Mouse (Mus musculus): ENCODE results near the gene Zfp810. TPM values are rescaled to one million over a fixed set of nuclear protein-coding genes. Genes with fewer than 3 reads are reported as not detected.

Zfp810 gene
- polyA plus RNA-seq, 1 experiment: not detected

GRCm38 (mm10) chr9:22230556-22230955 lies 76.9 kb downstream of the Zfp810 start:
- no peak overlapping the region for H3K27ac ChIP-seq (ENCODE audit: insufficient read depth, low read depth, low read length)
- TF ChIP-seq CTCF (IDR thresholded peaks at IDR 0.05; ENCODE audit: insufficient read depth, low read depth, low read length): no peak
- TF ChIP-seq POLR2A (IDR thresholded peaks at IDR 0.05; ENCODE audit: insufficient read depth, low read depth, low read length): no peak

GRCm38 (mm10) chr9:22230061-22230460 lies 77.4 kb downstream of the Zfp810 start:
- Histone ChIP-seq H3K27ac (ENCODE audit: insufficient read depth, low read depth, low read length) (no peak overlapping the region), H3K4me1 (ENCODE audit: control insufficient read depth, insufficient read depth, low read length) (no peaks in the 10 kb centered on the region), H3K4me3 (ENCODE audit: insufficient read depth, low read depth, low read length) (no peak overlapping the region)
- TF ChIP-seq POLR2A (IDR thresholded peaks at IDR 0.05; ENCODE audit: insufficient read depth, low read depth, low read length) (no peak), CTCF (IDR thresholded peaks at IDR 0.05; ENCODE audit: insufficient read depth, low read depth, low read length) (no peak)
- WGBS: 84% methylated on average over 3 of the region's 3 CpGs

More at GRCm38 (mm10) chr9:22230556-22230955, 76.9 kb downstream of the Zfp810 start:
- no peaks in the 10 kb centered on the region for H3K4me1 ChIP-seq (ENCODE audit: control insufficient read depth, insufficient read depth, low read length)
- no peak overlapping the region for H3K4me3 ChIP-seq (ENCODE audit: insufficient read depth, low read depth, low read length)

GRCm38 (mm10) chr9:22229386-22230026 lies 77.9 kb downstream of the Zfp810 start:
- Histone ChIP-seq H3K4me1 (ENCODE audit: control insufficient read depth, insufficient read depth, low read length) (no peaks in the 10 kb centered on the region), H3K27ac (ENCODE audit: insufficient read depth, low read depth, low read length) (no peak overlapping the region), H3K4me3 (ENCODE audit: insufficient read depth, low read depth, low read length) (no peak overlapping the region)
- 67% methylated on average over 7 of the region's 7 CpGs for WGBS
- no peak for TF ChIP-seq CTCF (IDR thresholded peaks at IDR 0.05; ENCODE audit: insufficient read depth, low read depth, low read length)
- TF ChIP-seq POLR2A (IDR thresholded peaks at IDR 0.05; ENCODE audit: insufficient read depth, low read depth, low read length): no peak

- WGBS: 91% methylated on average over 15 of the region's 15 CpGs
- TF ChIP-seq POLR2A (IDR thresholded peaks at IDR 0.05; ENCODE audit: insufficient read depth, low read depth, low read length): no peak
- no peak for TF ChIP-seq CTCF (IDR thresholded peaks at IDR 0.05; ENCODE audit: insufficient read depth, low read depth, low read length)
- Histone ChIP-seq H3K4me3 (ENCODE audit: insufficient read depth, low read depth, low read length) (no peak overlapping the region), H3K4me1 (ENCODE audit: control insufficient read depth, insufficient read depth, low read length) (no peaks in the 10 kb centered on the region), H3K27ac (ENCODE audit: insufficient read depth, low read depth, low read length) (no peak overlapping the region)
These were observed 80.6 kb downstream of the Zfp810 start for GRCm38 (mm10) chr9:22226846-22227245.

Other genes starting within 250 kb of the Zfp810 start
- not detected in 2 replicates for gene Gm49318, start 236.4 kb downstream of the Zfp810 start, polyA plus RNA-seq (2012; ENCODE audit: insufficient read depth, insufficient read length, low replicate concordance, missing spikeins)
- gene Zfp653, start 236.3 kb downstream of the Zfp810 start, polyA plus RNA-seq (2012; ENCODE audit: insufficient read depth, insufficient read length, low replicate concordance, missing spikeins): not detected in 2 replicates
- not detected in 2 replicates for gene Ecsit, start 222.2 kb downstream of the Zfp810 start, polyA plus RNA-seq (2012; ENCODE audit: insufficient read depth, insufficient read length, low replicate concordance, missing spikeins)
- not detected in 2 replicates for gene Cnn1, start 208.4 kb downstream of the Zfp810 start, polyA plus RNA-seq (2012; ENCODE audit: insufficient read depth, insufficient read length, low replicate concordance, missing spikeins)
- not detected in 2 replicates for gene Elof1, start 190.5 kb downstream of the Zfp810 start, polyA plus RNA-seq (2012; ENCODE audit: insufficient read depth, insufficient read length, low replicate concordance, missing spikeins)
- gene Acp5, start 171.9 kb downstream of the Zfp810 start, polyA plus RNA-seq (2012; ENCODE audit: insufficient read depth, insufficient read length, low replicate concordance, missing spikeins): not detected in 2 replicates
- gene Pigyl, start 150.8 kb downstream of the Zfp810 start, polyA plus RNA-seq (2012; ENCODE audit: insufficient read depth, insufficient read length, low replicate concordance, missing spikeins): not detected in 2 replicates
- gene Zfp872, start 119.6 kb downstream of the Zfp810 start, polyA plus RNA-seq (2012; ENCODE audit: insufficient read depth, insufficient read length, low replicate concordance, missing spikeins): not detected in 2 replicates
- not detected in 2 replicates for gene Zfp809, start 81.9 kb downstream of the Zfp810 start, polyA plus RNA-seq (2012; ENCODE audit: insufficient read depth, insufficient read length, low replicate concordance, missing spikeins)
- gene Zfp599, start 47.8 kb downstream of the Zfp810 start, polyA plus RNA-seq (2012; ENCODE audit: insufficient read depth, insufficient read length, low replicate concordance, missing spikeins): not detected in 2 replicates
- not detected in 2 replicates for gene Anln, start 81.5 kb upstream of the Zfp810 start, polyA plus RNA-seq (2012; ENCODE audit: insufficient read depth, insufficient read length, low replicate concordance, missing spikeins)
- not detected in 2 replicates for gene 9530077C05Rik, start 103.9 kb upstream of the Zfp810 start, polyA plus RNA-seq (2012; ENCODE audit: insufficient read depth, insufficient read length, low replicate concordance, missing spikeins)
- not detected in 2 replicates for gene Gm17545, start 146.6 kb upstream of the Zfp810 start, polyA plus RNA-seq (2012; ENCODE audit: insufficient read depth, insufficient read length, low replicate concordance, missing spikeins)
- not detected in 2 replicates for gene Rp9, start 162.1 kb upstream of the Zfp810 start, polyA plus RNA-seq (2012; ENCODE audit: insufficient read depth, insufficient read length, low replicate concordance, missing spikeins)
- gene Bbs9, start 168.1 kb upstream of the Zfp810 start, polyA plus RNA-seq (2012; ENCODE audit: insufficient read depth, insufficient read length, low replicate concordance, missing spikeins): not detected in 2 replicates